Mouse (Mus musculus) bone marrow, adult 2 months (tissue): ENCODE data around the gene Fubp1.

Experiments used
- CTCF ChIP-seq: fragments of 200-500 bp; IDR thresholded peaks from 2 replicates; pipeline ENCODE4 v1.5.1; 2011; ENCODE audit warnings: low read length, control low read depth; ENCODE audit not compliant: control insufficient read depth, insufficient read depth
- POLR2A ChIP-seq: fragments of 200-500 bp; IDR thresholded peaks from 2 replicates; pipeline ENCODE4 v1.6.1; 2011; ENCODE audit warnings: low read depth, mild to moderate bottlenecking, control low read depth, low read length, borderline replicate concordance; ENCODE audit not compliant: control insufficient read depth

- TF ChIP-seq CTCF (no peak), POLR2A (no peak)
These were observed 61.7 kb downstream of the Fubp1 start for GRCm38 (mm10) chr3:152271876-152272275.
